Mouse (Mus musculus) embryo, embryonic 11.5 days (tissue): ENCODE data around the gene Rp9.

ENCODE experiments used
- DNase-seq: peaks from one replicate; pipeline ENCODE4 v3.0.0-alpha.2; 2012; ENCODE audit warnings: low read depth, low spot score

The Rp9 gene

DNA sequence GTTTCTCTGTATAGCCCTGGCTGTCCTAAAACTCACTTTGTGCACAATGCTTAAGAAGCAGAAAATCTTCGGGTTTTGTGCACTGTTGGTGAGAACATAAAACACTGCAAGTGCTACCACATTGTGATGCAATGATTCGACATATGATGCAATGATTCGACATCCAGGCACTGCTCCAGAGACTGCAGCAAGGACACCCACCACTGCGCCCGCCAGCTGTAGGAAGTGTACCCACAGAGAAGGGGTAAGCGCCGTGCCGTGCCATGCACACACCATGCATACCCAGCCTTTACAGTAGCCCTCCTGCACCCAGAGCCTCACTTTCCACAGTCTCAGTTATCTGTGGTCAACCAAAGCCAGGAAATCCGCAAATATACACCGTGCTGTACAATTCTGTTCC is 102.9 kb downstream of the Rp9 start:
- DNase-seq, result no peak

GRCm38 (mm10) chr9:22366221-22366620 is 103.3 kb downstream of the Rp9 start:
- no peak for DNase-seq
